Mouse (Mus musculus) MEL-GATA-1-ER (cell line): ENCODE measurements at regions not wholly inside any gene's neighbourhood (a gene's known extent, or its start where the extent isn't known, plus 50 kb on each side); places are given as distances from the start of the nearest gene placed in this dataset.
A peak's percentile ranks its signal among the peaks of the same experiment; 100 is the strongest.

Experiments
- DNase-seq: peaks from one replicate; pipeline ENCODE4 v3.0.0-alpha.2; 2012; ENCODE audit warnings: low read depth; ENCODE audit errors: extremely low read depth

- DNase-seq, result no peak
Measured at GRCm38 (mm10) chr6:100143586-100144301, 143.5 kb downstream of the Rybp start.

- no peak for DNase-seq
Measured at GRCm38 (mm10) chr6:100141225-100141624, 146.1 kb downstream of the Rybp start.

DNA sequence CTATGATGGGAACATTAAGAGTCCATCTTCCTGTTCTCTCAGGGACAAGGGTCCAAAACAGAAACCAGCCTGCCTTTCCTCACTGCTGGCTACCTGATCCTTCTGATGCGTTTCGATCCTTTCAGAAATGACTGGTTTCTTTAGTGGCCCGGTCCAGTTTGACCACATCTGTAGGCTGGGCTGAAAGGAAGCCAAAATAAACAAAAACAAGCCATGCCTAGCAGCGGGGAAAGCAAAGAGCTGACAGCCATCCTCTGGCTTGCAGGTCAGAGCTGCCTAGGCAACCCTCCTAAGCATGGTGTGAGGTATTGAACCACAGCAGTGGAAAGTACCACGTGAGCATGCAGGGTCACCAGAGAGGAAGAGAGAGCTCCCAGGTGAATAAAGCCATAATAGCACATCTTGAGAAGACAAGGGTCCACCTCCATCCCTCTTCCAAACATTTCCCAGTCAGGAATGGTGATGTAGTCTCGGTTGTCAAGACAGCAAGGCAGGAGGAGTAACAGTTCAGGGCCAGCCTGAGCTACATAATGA, 146.6 kb downstream of the Rybp start:
- DNase-seq, result no peak

GRCm38 (mm10) chr6:100139809-100140208, 147.5 kb downstream of the Rybp start:
- DNase-seq, result no peak

DNA sequence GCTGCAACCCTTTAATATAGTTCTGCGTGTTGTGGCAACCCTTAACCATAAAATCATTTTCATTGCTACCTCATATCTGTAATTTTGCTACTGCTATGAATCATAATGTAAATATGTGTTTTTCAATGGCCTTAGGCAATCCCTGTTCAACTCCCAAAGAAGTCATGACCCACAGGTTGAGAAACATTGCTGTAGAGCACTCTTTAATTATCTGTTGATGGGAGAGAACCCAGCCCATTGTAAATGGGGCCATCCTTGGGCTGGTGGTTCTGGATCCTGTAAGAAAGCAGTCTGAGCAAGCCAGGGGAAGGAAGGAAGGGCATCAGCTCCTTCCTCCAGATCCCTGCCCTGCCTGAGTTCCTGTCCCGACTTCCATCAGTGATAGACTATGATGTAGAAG, 148.6 kb downstream of the Rybp start:
- no peak for DNase-seq

DNA sequence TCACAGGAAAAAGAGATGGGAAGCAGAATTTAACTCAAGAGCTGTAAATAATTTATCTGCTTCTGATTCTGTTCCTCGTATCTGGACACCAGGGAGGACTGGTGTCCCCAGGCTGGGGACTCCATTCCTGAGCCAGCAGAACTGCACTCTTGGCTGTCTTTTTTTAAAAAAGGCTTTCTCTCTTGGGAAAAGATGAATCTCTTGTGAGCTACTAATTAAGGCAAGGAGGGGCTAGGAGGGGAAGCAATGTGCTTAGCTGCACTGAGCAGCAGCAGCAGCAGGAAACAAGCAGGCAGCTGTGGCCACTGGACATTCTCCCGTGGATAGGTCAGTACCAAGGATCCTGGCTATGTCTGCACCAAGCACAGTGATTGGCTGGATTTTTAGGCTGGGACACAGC, 152.1 kb downstream of the Rybp start:
- no peak for DNase-seq

DNA sequence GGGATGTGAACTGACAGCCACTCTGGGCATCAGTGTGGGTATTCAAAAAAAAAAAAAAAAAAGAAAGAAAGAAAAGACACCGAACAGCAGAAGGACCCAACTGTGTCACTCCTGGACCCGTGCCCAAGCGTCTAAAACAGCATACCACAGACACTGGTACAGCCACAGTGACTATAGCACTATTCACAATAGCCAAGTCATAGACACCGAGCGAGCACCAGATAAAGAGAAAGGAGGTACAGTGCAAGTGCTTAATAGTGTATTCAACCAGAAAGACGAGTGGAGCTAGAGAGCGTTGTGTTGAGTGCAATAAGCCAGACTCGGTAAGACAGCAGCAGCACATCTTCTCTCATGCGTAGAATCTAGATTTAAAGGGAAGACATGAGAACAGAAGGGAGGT, 153.3 kb downstream of the Rybp start:
- no peak for DNase-seq

DNA sequence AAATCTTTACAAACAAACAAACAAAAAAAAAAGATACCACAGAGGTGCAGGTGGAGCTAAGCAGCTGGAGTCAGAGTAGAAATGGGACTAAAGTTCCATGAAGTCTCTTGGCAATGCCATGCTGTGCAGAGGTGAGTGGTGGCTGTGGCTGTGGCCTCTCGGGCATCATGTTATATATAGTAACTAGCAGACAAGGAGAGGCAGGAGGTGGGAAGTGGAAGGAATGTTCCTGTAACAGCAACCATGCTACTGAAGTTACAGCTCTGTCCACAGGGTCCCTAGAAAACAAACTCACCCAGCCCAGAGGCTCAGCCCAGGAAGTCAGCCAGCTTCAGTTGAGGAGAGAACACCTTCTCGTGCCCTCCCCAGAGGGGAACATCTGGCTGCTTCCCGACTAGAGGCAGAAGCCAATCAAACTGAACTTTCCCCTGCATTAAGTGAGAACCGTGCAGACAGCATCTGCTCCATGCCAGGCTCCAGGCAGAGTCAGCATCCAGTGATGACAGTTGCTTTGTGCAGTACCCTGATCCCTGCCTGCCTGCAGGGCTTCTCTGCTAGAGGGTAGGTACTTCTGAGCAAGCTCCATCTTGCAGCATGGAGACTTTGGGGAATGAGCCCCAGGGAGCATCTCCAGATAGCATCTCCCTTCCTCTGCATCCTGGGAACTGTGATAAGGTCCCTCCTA, 154.2 kb downstream of the Rybp start:
- no peak for DNase-seq

DNA sequence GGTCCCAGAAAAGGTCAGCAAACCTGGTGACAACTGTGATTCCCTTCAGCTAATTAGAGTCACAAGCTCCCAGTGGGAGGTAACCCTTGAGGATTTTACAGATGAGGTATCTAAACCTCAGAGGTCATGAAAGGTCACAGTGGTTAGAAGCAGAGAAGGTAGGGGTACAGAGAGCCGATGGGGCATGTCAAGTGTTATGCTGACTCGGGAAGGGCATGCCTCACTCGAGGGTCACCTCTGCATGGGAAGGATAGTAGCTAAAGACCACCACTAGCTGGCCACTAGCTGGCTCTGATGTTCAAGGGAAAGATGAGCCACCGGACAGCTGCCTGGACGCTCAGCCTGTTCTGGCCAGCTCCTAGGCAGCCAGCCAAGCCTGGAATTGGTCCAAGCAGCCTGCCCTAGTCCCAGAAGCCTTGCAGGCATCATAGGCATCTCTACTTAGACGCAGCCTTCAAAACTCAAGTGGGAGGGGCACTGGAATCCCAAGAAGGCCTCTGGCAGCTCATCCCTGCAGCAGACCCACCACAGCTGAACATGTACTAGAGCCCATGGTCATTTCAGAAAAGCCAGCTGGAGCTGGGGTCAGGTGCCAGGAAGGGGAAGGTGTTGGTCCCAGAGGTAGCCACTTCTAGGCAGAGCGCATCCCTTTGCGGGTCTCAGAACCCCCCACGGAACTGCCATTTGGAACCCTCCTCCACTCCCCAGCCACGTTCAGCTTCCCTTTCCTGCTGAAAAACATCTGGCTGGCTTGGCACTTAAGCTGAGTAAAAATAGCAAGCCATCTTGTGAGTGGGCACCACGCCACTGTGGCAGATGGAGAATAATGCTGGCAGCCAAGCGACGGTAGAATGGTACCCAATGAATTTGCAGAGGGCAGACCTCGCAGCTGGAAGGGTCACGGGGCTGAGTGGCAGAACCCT, 159.8 kb downstream of the Rybp start:
- no peak for DNase-seq

DNA sequence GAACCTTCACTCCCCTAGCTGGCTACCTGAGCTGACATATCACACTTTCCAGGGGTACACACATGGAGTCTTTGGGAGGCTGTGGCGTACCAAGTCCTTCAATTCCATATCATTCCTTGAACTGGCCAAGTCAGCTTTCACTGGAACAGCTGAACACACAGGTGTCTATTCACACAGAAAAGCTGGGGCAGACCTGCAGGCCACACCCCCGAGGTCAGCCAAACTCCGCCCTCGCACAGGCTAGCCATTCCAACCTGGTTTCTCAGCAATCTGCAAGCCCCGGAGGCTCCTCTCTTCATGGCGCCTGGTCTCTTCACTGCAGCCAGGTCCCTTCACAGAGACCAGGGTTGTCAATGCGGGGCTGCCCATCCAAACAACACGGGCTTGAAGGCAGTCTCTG, 160.5 kb downstream of the Rybp start:
- DNase-seq, result no peak

GRCm38 (mm10) chr6:100126326-100126725, 161.0 kb downstream of the Rybp start:
- DNase-seq, result no peak

DNA sequence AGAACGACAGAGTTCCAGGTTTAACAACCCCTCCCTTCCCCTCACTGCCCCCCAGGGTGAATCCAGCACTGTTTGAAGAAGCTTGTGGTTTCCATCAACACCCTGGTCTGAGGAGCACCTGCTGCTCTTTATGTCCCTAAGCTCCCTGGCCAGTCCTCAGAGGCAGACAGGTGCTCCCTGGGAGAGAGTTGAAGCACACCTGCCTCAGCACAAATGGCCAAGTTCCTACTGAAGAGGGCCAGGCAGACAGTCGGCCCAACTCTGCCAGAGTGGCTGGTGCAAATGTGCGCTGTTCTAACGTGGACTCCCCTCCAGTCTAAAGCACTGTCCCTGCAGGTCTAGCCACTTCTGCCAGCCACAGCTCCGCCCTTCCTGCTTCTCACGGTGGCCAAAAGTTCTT, 166.0 kb downstream of the Rybp start:
- DNase-seq, result no peak

DNA sequence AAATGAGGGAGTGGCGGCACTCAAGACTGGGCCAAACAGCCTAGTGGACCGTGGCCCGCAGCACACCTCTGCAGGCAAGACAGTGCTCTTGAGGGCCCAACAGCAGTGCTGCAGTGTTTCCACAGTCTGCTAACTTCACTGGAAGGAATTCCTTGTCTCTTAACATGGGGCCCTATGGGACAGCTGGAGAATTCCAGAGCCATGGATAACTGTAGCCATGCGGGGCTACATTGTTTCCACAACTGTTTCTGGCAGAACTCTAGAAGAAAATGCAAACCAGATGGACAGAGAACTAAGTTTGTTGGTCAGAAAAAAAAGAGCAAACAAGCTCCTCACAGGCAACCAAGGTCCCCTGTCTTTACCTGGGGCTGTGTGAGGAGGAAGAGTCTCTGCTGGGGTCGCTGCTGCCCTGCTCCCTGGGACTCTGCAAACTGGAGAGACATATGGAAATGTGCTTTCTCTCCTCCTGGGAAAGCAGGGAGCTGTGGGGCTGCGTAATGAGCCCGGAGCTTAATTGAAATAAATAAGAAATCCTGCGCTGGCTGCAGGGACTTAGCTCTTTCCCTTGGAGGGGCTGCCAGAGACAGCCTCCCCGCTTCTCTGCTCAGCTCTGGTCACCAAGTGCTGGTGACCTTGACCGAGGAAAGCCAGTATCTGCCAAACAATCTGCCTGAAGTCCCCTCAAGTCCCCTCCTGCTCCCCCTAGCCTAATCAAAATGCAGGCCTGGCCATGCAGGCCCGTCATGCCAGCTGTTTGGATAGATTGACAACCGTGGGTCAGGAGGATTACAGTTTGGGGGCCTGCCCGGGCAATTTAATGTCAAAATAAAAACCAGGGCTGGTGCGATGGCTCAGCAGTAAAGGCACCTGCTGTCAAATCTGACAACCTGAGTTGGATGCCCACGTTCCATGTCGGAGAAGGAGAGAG, 167.0 kb downstream of the Rybp start:
- DNase-seq, result no peak

DNA sequence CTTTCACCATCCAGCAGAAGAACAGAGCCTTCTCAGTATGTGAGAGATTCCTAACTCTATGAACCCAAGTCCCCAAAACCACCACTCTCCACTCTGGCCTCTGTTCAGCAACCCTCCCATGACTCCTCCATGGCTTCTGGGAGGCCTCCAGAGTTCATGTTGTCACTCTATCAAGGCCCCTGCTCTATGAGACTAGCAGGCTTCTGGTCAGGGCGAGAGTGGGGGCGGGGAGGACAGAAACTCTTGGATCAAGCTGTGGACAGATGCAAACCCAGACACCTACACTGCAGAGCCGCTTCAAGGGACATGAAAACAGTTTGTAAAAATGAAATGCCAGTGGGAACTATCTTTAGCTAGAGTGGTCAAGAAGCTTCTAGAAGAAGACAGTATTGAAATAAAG, 170.2 kb downstream of the Rybp start:
- no peak for DNase-seq

DNA sequence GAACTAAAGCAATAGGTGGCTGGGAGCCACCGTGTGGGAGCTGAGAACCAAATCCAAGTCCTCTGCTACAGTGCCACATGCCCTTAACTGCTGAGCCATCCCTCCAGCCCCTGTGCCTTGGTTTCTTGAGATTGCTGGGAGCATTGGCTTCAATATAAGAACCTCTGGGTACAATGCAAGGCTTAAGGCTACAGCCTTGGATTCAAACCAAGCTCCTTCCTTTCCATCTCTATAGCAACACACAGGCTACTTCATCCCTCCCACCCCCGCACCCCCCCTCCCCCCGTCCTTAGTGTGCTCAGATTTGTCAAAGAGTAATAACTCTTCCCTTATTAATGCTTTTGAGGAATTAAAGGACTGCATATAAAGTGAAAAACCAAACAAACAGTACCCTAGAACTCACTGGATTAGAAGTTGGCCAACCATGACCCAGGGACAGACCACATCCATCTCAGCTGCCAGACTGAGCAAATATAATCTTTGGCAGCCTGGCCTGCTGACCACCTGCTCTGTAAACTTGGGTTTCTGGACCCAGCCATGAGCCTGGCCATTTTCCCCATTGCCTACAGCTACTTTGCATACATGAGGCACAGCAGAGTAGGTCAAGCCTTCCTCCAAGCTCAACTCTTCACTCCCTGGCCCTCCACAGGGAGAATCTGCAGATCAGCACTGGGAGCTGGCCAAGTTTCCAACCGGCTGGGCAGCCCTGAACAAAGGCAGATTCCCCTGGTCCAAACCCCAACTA, 173.7 kb downstream of the Rybp start:
- DNase-seq, result no peak

- no peak for DNase-seq
Measured at GRCm38 (mm10) chr6:100110981-100111660, 176.2 kb downstream of the Rybp start.

DNA sequence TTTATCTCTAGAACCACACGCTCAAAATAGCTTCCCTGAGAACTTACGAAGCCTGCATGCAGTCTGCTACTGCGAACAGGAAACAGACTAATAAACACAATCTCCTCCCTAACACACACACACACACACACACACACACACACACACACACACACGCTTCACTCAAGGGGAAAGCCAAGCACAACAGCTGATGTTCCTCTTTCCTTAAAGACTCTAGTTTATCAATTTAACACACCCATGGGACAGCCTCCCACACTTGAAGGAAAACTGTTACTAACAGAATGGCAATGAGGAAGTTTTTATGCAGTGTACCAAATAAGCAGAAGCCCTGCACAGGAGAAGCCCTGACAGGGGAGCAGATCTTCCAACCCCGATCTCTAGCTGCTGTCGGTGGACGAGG, 177.3 kb downstream of the Rybp start:
- peak; percentile 91 for DNase-seq

DNA sequence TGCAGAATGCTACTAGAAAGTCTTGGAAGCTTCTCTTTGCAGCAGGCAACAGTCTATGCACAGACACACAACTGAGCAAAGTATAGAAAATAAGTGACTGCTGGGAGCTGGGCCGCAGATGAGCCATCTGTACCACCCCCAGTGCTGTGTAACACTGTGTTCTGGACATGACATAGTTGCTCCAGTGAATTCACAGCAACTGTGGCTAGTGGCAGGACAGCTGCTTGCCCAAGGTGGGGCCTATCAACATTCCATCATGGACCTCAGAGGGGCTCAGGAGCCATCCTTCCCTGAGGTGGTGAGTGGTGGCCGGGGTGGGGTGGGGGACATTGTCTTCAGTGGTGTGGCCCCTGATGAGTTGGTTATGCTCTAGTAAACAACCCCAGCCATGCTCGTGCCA, 177.9 kb downstream of the Rybp start:
- DNase-seq, result no peak

GRCm38 (mm10) chr6:100107508-100107907, 179.8 kb downstream of the Rybp start:
- DNase-seq, result no peak

DNA sequence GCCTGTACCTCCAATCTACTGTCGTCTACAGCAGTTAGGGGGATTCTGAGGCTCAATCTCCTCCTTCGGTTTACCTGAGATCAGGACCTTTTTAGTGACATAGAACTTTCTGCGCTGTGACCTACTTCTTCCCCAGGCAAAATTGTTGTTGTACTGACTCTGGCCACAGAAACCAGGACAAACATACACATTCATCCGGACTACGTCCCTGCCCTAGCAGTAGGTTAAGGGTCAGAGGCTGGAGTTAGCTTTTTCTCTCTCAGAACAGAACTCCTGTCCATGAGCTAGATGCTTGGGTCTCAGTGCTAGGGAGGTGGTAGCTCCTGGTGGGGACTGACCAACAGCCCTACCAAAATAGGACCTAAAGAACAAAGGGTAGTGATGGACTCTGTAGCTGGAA, 180.2 kb downstream of the Rybp start:
- no peak for DNase-seq
